ENCODE assay signal across 26 mouse cellular contexts in the genomic region with DNA sequence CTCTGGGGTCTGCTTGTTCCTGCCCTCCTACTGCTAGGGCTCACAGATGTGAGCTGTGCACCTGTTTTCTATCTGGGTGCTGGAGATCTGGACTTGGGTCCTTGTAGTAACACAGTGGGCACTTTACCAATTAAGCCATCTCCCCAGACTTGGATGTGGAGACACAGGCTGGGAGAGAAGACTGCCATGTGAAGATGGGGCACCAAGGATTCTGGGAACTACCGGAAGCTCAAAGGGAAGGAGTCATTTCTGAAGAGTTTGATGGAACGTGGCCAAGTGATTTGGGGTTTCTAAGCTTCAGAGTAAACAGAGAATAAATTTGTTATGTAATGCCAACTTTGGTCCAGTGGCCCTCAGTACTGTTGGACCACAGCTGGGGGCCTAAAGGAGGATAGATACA. TPM values are rescaled to one million over a fixed set of nuclear protein-coding genes. Genes with fewer than 3 reads are reported as not detected.
DNase-seq lines count a peak whose midpoint lies in the region; ATAC-seq lines count a peak whose summit lies in the region.
"Had no signal": no experiment of that assay in that cellular context is flagged by ENCODE, and none has a peak within 500 bp of the region (broad histone marks: within the 10 kb centered on the region; RNA-seq: fewer than 3 reads in every experiment).

No protein-coding gene starts in this region.

- 89% methylated on average over 2 of the region's 2 CpGs for WGBS in heart, embryonic 12.5 days

- DNase-seq in cerebellum, adult 9-10 months = peak; percentile 65
- no peak for DNase-seq in cerebellum, postnatal 10 days
- peak; percentile 86 for DNase-seq in heart, adult 11 months
- peak; percentile 70 for DNase-seq in adipocyte (ENCODE audit: low spot score)
- no peak for DNase-seq in kidney, adult 11 months
- DNase-seq: adrenal gland, adult 2 months; adrenal gland, postnatal 10 days; adrenal gland, postnatal 25 days; cerebellum, adult 11 months; cerebellum, adult 18-20 months; cerebellum, postnatal 25 days; embryo, embryonic 11 days had no signal

- H3K9me3 ChIP-seq in heart, embryonic 12.5 days (replicated peaks) = no peaks in the 10 kb centered on the region
- H3K9me3 ChIP-seq: embryonic facial prominence, embryonic 13.5 days; embryonic facial prominence, embryonic 15.5 days; forebrain, embryonic 10.5 days; forebrain, embryonic 12.5 days had no signal

- H3K27me3 ChIP-seq in heart, embryonic 12.5 days (replicated peaks) = 0 out of 2 replicates have a peak, but pooled peaks cover 2% of the 10 kb centered on the region
- H3K27me3 ChIP-seq: embryonic facial prominence, embryonic 15.5 days; Patski had no signal

- H3K36me3 ChIP-seq in heart, embryonic 12.5 days = no peaks in the 10 kb centered on the region
- H3K36me3 ChIP-seq: embryonic facial prominence, embryonic 13.5 days; embryonic facial prominence, embryonic 15.5 days; forebrain, embryonic 10.5 days; forebrain, embryonic 12.5 days had no signal

- peaks cover 29% of the 10 kb centered on the region for H3K4me1 ChIP-seq in heart, embryonic 12.5 days (replicated peaks)

- no peak for ATAC-seq in heart, embryonic 12.5 days (ENCODE audit: insufficient number of reproducible peaks, low FRiP score)
- ATAC-seq: activated CD4-positive, CD25-positive, alpha-beta regulatory T cell, adult 4 months; forebrain, embryonic 14.5 days; forebrain, embryonic 16.5 days; Patski had no signal

- no peak overlapping the region for H3K27ac ChIP-seq in heart, embryonic 12.5 days (ENCODE audit: poor library complexity, severe bottlenecking)
- H3K27ac ChIP-seq: embryonic facial prominence, embryonic 13.5 days; embryonic facial prominence, embryonic 15.5 days; forebrain, embryonic 10.5 days; forebrain, embryonic 12.5 days had no signal

- H3K4me2 ChIP-seq in heart, embryonic 12.5 days = no peak overlapping the region
- H3K4me2 ChIP-seq: embryonic facial prominence, embryonic 13.5 days; embryonic facial prominence, embryonic 15.5 days; forebrain, embryonic 12.5 days had no signal

- H3K4me3 ChIP-seq in heart, embryonic 12.5 days = no peak overlapping the region
- H3K4me3 ChIP-seq: embryonic facial prominence, embryonic 15.5 days; erythroblast, embryonic 14.5 days; forebrain, embryonic 10.5 days; forebrain, embryonic 12.5 days had no signal

- H3K9ac ChIP-seq in heart, embryonic 12.5 days = no peak overlapping the region
- H3K9ac ChIP-seq: embryonic facial prominence, embryonic 13.5 days; embryonic facial prominence, embryonic 15.5 days; forebrain, embryonic 12.5 days had no signal

RNA-seq across cellular contexts. Expression of a gene that starts 1.9 kb away (rescaled TPM):
- polyA plus RNA-seq in heart, embryonic 12.5 days (2016; fragmentation: Nextera tagmentation; extraction: Ambion mirVana) = 6.8 TPM in 2 replicates

RNA-seq across cellular contexts. Expression of a gene that starts 43.7 kb away (rescaled TPM):
- polyA plus RNA-seq in heart, embryonic 12.5 days (2016; fragmentation: Nextera tagmentation; extraction: Ambion mirVana) = 3.1 and 3.6 TPM in 2 replicates
- polyA plus RNA-seq: erythroblast, embryonic 14.5 days; Patski had no signal

RNA-seq across cellular contexts. Expression of a gene that starts 52.0 kb away (rescaled TPM):
- 6.6 and 7.3 TPM in 2 replicates for polyA plus RNA-seq in heart, embryonic 12.5 days (2016; fragmentation: Nextera tagmentation; extraction: Ambion mirVana)
- polyA plus RNA-seq: activated CD4-positive, CD25-positive, alpha-beta regulatory T cell, adult 4 months had no signal

RNA-seq across cellular contexts. Expression of a gene that starts 56.5 kb away (rescaled TPM):
- not detected in 2 replicates for polyA plus RNA-seq in heart, embryonic 12.5 days (2016; fragmentation: Nextera tagmentation; extraction: Ambion mirVana)
- polyA plus RNA-seq: activated CD4-positive, CD25-positive, alpha-beta regulatory T cell, adult 4 months; brain, embryonic 14.5 days; C2C12; embryonic facial prominence, embryonic 11.5 days; embryonic facial prominence, embryonic 13.5 days; embryonic facial prominence, embryonic 15.5 days; erythroblast, embryonic 14.5 days; forebrain, embryonic 10.5 days; forebrain, embryonic 12.5 days; forebrain, embryonic 14.5 days; forebrain, embryonic 16.5 days; frontal cortex, adult 2 months; Patski had no signal

Comparison
In these comparisons a context has a peak if more than half of its experiments do, and no peak if none do; other contexts are left out.
1. DNase-seq: peak in cerebellum, adult 9-10 months (single experiment), heart, adult 11 months (single experiment) and adipocyte (single experiment); none in cerebellum, postnatal 10 days (0 of 2) and kidney, adult 11 months (single experiment).